Comparison of ENCODE assay signal across 8 mouse cellular contexts in the genomic region with DNA sequence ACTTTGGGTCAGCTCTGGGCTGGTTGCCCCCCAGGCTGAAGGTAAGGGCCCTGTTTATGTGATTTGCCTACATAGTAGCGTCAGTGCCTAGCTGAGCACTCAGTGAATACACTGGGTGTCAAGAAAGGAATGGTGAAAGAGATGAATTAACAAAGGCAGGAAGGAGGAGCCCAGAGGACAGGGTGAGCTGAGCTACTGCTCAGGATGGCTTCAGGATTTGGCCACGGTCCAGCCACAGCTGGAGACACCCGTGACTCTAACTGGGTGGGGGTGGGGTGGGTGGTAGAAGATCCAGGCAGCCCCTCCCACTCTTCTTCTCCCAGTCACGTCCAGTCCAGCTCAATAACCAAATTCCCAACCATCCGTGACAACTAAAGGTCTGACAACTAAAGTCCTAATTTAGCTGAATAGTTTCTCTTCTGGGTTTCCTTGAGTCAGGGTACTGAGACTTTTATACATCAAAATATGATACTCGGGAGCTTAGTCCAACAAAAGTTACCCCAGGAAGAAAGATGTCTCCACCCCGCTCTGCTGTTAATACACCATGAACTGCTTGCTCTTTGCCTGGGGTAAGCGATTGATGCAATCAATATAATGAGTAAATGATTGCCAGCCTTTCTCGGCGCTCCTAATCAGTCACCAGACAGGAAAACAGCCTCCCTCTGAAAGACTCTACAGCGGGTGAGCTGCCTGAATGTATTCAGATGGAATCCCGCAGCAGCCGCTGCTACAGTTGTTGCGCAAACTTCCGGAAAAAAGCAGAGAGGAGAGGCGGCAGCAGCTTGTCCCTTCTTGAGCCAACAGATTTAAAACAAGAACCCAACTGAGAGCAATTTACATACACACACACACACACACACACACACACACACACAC. TPM values are rescaled to one million over a fixed set of nuclear protein-coding genes. Genes with fewer than 3 reads are reported as not detected.
DNase-seq lines count a peak whose midpoint lies in the region; ATAC-seq and TF ChIP-seq lines count a peak whose summit lies in the region.

No protein-coding gene starts in this region.

- H3K4me2 ChIP-seq in neural tube, embryonic 13.5 days = peak overlapping the region; percentile 54

- ATAC-seq in neural tube, embryonic 13.5 days (ENCODE audit: low read depth) = peak; percentile 59

- TF ChIP-seq CTCF in cortical plate, adult 2 months (IDR thresholded peaks at IDR 0.05; ENCODE audit: extremely low read depth, insufficient read depth, low read length) = no peak

- H3K27ac ChIP-seq in cortical plate, adult 2 months (ENCODE audit: insufficient read depth, low read length) = peak overlapping the region; percentile 96
- peak overlapping the region; percentile 54; the same call in 1 of the 2 replicates for H3K27ac ChIP-seq in neural tube, embryonic 13.5 days (replicated peaks)

- H3K4me3 ChIP-seq in cortical plate, adult 2 months (ENCODE audit: insufficient read depth, low read length) = no peak overlapping the region
- H3K4me3 ChIP-seq in neural tube, embryonic 13.5 days = peak overlapping the region; percentile 19

- peaks cover 2% of the 10 kb centered on the region for H3K4me1 ChIP-seq in cortical plate, adult 2 months (ENCODE audit: control insufficient read depth, insufficient read depth, low read length)
- peaks cover 23% of the 10 kb centered on the region for H3K4me1 ChIP-seq in neural tube, embryonic 13.5 days (replicated peaks)

- WGBS in neural tube, embryonic 13.5 days = 4% methylated on average over 16 of the region's 16 CpGs

- no peaks in the 10 kb centered on the region for H3K9me3 ChIP-seq in neural tube, embryonic 13.5 days

- H3K27me3 ChIP-seq in neural tube, embryonic 13.5 days = no peaks in the 10 kb centered on the region

- intact Hi-C loops in left cerebral cortex, postnatal 25 days (cut with DNase I) = loop anchor here (10.0 kb wide), 1 partner anchor 188 kb away; no protein-coding TSS in a partner anchor

- peak overlapping the region; percentile 41; the same call in 1 of the 2 replicates for H3K9ac ChIP-seq in neural tube, embryonic 13.5 days

- no peak for TF ChIP-seq POLR2A in cortical plate, adult 2 months (IDR thresholded peaks at IDR 0.05; ENCODE audit: extremely low read depth, insufficient read depth, low read length)

- peak; percentile 6 to 22 for DNase-seq in left cerebral cortex, adult 18-20 months (ENCODE audit: low spot score in 2 of 2)
- DNase-seq in left cerebral cortex, postnatal 25 days (ENCODE audit: low spot score in 2 of 2) = no peak
- DNase-seq in heart, adult 9 months (ENCODE audit: low spot score in 2 of 2) = peak; percentile 46 to 55
- peak; percentile 63 for DNase-seq in kidney, adult 18-20 months
- peak; percentile 51 to 74 for DNase-seq in lung, adult 18-20 months
- DNase-seq in cerebellum, adult 9-11 months = no peak

- no peaks in the 10 kb centered on the region for H3K36me3 ChIP-seq in neural tube, embryonic 13.5 days

RNA-seq across cellular contexts. Expression of a gene that starts 8.9 kb away (rescaled TPM):
- 100 to 1,000 TPM; 437 to 458 TPM for total RNA-seq in left cerebral cortex, adult 18-20 months (2021)
- total RNA-seq in left cerebral cortex, postnatal 25 days (2021) = 100 to 1,000 TPM; 445 to 481 TPM
- 330 and 331 TPM in 2 replicates for polyA plus RNA-seq in cortical plate, adult 2 months (2012; rRNA removed)
- polyA plus RNA-seq in neural tube, embryonic 13.5 days (2015; fragmentation: Nextera tagmentation; extraction: Ambion mirVana) = 1,143 and 1,197 TPM in 2 replicates

RNA-seq across cellular contexts. Expression of a gene that starts 52.9 kb away (rescaled TPM):
- total RNA-seq in left cerebral cortex, adult 18-20 months (2021) = 10 to 100 TPM; 14.1 to 15.4 TPM
- total RNA-seq in left cerebral cortex, postnatal 25 days (2021) = 10 to 100 TPM; 18.0 to 23.8 TPM
- 15.2 and 16.3 TPM in 2 replicates for polyA plus RNA-seq in cortical plate, adult 2 months (2012; rRNA removed)
- 22.0 and 23.1 TPM in 2 replicates for polyA plus RNA-seq in neural tube, embryonic 13.5 days (2015; fragmentation: Nextera tagmentation; extraction: Ambion mirVana)

Comparison
In these comparisons a context has a peak if more than half of its experiments do, and no peak if none do; other contexts are left out.
1. DNase-seq: peak in left cerebral cortex, adult 18-20 months (2 of 2), heart, adult 9 months (2 of 2), kidney, adult 18-20 months (single experiment) and lung, adult 18-20 months (2 of 2); none in left cerebral cortex, postnatal 25 days (0 of 2) and cerebellum, adult 9-11 months (single experiment).